Comparison of ENCODE assay signal across 37 mouse cellular contexts in genomic region chr7:42726917-42727316, GRCm38 (mm10). TPM values are rescaled to one million over a fixed set of nuclear protein-coding genes. Genes with fewer than 3 reads are reported as not detected.
"Had no signal": no experiment of that assay in that cellular context is flagged by ENCODE, and none has a peak within 500 bp of the region (broad histone marks: within the 10 kb centered on the region; RNA-seq: fewer than 3 reads in every experiment).

Gene Gm17067, minus strand, starts transcription at chr7:42727017.

RNA-seq across cellular contexts. Expression of gene Gm17067, which starts in this region (rescaled TPM):
- total RNA-seq: left cerebral cortex, postnatal 10 days; left cerebral cortex, postnatal 14 days; left cerebral cortex, postnatal 25 days; left cerebral cortex, postnatal 36 days; left cerebral cortex, postnatal 4 days; liver, adult 2 months; megakaryocyte progenitor cell, adult 5-6 weeks; megakaryocyte, adult 5-6 weeks; megakaryocyte-erythroid progenitor cell, adult 5-6 weeks; midbrain, postnatal 0 days; monocyte, adult 5-6 weeks had no signal
- polyA plus RNA-seq: limb, embryonic 10.5 days; limb, embryonic 11.5 days; limb, embryonic 12.5 days; limb, embryonic 13.5 days; limb, embryonic 14.5 days; limb, embryonic 15.5 days; liver, adult 2 months; liver, embryonic 11.5 days; liver, embryonic 13.5 days; liver, embryonic 14.5 days; liver, embryonic 15.5 days; liver, embryonic 16.5 days; liver, postnatal 0 days; lung, adult 2 months; lung, embryonic 14.5 days; lung, embryonic 15.5 days; lung, postnatal 0 days; macrophage; midbrain, embryonic 10.5 days; midbrain, embryonic 11.5 days; midbrain, embryonic 12.5 days; midbrain, embryonic 13.5 days; midbrain, embryonic 14.5 days; midbrain, embryonic 15.5 days; midbrain, embryonic 16.5 days; midbrain, postnatal 0 days; neural tube, embryonic 11.5 days; neural tube, embryonic 12.5 days had no signal
